Mouse (Mus musculus): Measurements from ENCODE around the gene Cnih3. TPM values are rescaled to one million over a fixed set of nuclear protein-coding genes. Genes with fewer than 3 reads are reported as not detected.

Cnih3 gene
- total RNA-seq, 2 experiments from 2014 or later, result 64.2 to 66.6 TPM

GRCm38 (mm10) chr1:181393250-181394149 lies 41.1 kb downstream of the Cnih3 start:
- peak; percentile 48 to 69 for DNase-seq (ENCODE audit: extremely low spot score in 1 of 2, low spot score in 1 of 2)

- no peak for DNase-seq (ENCODE audit: extremely low spot score in 1 of 2, low spot score in 1 of 2)
These were observed 42.9 kb downstream of the Cnih3 start for GRCm38 (mm10) chr1:181395234-181395828.

- DNase-seq (ENCODE audit: extremely low spot score in 1 of 2, low spot score in 1 of 2), result no peak
These were observed 46.8 kb downstream of the Cnih3 start for GRCm38 (mm10) chr1:181399179-181399578.

DNA sequence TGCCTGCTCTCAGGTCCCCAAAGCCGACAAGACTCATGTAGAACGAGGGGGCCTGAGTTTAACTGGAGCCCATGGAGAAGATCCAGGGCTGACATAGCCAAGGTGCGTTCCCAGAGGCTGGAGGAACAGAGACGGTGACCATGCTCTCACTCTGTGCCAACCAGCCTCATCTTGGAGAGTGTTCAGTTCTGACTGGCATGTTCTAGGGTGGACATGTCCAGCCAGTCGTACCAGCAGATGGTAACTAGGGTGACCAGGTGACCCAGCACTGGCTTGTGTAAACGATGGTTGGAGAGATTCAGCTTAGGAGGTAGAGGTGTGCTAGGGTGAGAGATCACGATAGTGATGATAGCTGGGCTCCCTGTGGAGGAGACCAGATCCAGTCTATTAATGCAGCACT lies 50.6 kb downstream of the Cnih3 start:
- no peak for DNase-seq (ENCODE audit: extremely low spot score in 1 of 2, low spot score in 1 of 2)

DNA sequence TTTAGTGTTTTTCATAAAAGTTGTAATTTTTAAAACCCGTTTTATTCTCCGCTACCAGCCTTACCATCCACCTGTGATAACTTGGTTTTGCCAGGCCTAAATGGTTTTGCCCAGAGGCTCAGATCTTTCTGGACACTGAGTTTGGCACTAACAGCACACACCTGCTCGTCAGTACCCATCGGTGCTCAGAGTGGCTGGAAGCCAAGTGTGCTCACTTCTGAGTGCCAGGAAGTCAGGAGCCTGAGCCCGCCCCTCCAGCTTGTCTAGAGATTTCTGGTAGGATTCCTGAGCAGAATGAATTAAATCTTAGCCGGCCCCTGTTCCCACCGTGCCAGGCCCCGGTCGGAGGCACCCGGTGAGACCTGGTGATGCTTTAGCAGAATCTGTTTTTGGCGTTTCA lies 54.9 kb downstream of the Cnih3 start:
- DNase-seq (ENCODE audit: extremely low spot score in 1 of 2, low spot score in 1 of 2), result no peak

- no peak for DNase-seq (ENCODE audit: extremely low spot score in 1 of 2, low spot score in 1 of 2)
These were observed 55.9 kb downstream of the Cnih3 start for GRCm38 (mm10) chr1:181408086-181408975.

- DNase-seq (ENCODE audit: extremely low spot score in 1 of 2, low spot score in 1 of 2), result no peak
These were observed 57.3 kb downstream of the Cnih3 start for GRCm38 (mm10) chr1:181409693-181410092.

- no peak for DNase-seq (ENCODE audit: extremely low spot score in 1 of 2, low spot score in 1 of 2)
These were observed 58.3 kb downstream of the Cnih3 start for GRCm38 (mm10) chr1:181410647-181411254.

GRCm38 (mm10) chr1:181414985-181415384 lies 62.6 kb downstream of the Cnih3 start:
- DNase-seq (ENCODE audit: extremely low spot score in 1 of 2, low spot score in 1 of 2), result no peak

DNA sequence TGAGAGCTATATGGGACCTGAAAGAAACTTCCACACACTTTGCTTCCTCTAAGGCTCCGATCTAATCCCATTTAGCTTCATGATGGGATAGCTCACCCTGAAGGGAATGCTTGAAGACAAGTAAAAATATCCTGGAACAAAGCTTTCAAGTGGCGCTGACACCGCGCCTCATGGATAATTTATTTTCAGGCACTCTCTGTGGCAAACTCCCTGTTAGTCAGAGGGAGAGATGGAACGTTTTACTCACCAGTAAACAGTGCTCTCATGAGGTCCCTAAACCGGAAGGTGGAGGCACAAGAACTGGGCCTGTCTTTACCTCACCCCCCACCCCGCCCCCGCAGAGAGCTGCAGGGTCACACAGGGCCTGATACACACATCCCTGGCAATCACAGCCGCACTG lies 64.4 kb downstream of the Cnih3 start:
- no peak for DNase-seq (ENCODE audit: extremely low spot score in 1 of 2, low spot score in 1 of 2)

- no peak for DNase-seq (ENCODE audit: extremely low spot score in 1 of 2, low spot score in 1 of 2)
These were observed 65.6 kb downstream of the Cnih3 start for GRCm38 (mm10) chr1:181417937-181418523.

DNA sequence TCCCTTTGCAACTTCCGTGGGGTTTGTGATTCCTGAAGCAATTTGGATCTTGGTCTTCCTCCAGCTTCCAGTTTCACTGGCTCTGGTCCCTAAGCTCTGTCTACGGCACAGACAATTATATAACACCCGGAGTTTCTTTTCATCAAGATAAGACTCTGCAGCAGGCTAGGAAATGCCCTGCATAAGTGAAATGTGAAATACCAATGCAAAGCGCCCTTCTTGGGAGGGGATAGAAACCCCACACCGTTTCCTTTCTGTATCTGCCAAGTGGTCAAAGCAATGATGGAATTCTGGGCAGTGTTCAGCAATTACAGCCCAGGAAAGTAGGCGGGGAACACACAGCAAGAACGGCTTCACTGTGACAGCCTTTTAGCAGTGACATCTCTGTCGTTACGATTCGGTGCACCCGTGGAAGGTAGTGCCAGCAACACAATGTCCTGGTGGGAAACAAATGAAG lies 67.7 kb downstream of the Cnih3 start:
- DNase-seq (ENCODE audit: extremely low spot score in 1 of 2, low spot score in 1 of 2), result no peak

- DNase-seq (ENCODE audit: extremely low spot score in 1 of 2, low spot score in 1 of 2), result no peak
These were observed 70.4 kb downstream of the Cnih3 start for GRCm38 (mm10) chr1:181422796-181423195.

DNA sequence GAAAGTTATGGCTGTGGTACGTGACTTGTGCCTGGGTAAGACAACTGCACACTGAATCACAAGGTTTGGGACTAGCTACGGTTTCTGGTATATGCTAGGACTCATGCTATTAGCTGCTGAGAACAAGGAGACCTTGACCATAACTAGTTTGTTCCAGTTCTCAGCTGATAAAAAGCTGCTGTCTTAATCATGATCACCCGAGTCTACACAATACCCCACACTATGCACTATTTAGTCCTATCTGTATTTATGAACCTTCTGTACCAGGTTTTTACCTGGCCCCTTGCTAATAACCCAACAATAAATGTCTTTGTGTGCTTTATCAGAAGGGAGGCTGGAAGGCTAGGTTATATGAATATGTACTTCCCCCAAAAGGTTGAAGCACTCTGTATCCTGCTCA lies 72.5 kb downstream of the Cnih3 start:
- no peak for DNase-seq (ENCODE audit: extremely low spot score in 1 of 2, low spot score in 1 of 2)

DNA sequence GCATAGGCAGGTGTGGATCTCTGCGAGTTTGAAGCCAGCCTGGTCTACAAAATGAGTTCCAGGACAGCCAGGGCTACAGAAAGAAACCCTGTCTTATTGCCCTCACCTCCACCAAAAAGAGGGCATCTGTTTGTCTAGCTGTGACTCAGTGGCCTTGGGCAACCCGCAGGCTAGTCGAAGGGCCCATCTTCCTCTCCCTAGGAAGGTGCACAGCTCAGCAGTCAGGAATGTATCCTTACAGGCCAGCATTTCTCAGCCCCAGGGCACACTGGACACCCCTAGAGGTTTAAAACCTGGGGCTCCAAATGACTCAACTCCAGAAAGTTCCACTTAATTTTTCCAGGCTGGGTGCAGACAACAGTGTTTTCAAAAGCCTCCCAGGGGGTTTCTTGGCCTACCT lies 73.0 kb downstream of the Cnih3 start:
- no peak for DNase-seq (ENCODE audit: extremely low spot score in 1 of 2, low spot score in 1 of 2)

- DNase-seq (ENCODE audit: extremely low spot score in 1 of 2, low spot score in 1 of 2), result no peak
These were observed 74.0 kb downstream of the Cnih3 start for GRCm38 (mm10) chr1:181426406-181426805.

DNA sequence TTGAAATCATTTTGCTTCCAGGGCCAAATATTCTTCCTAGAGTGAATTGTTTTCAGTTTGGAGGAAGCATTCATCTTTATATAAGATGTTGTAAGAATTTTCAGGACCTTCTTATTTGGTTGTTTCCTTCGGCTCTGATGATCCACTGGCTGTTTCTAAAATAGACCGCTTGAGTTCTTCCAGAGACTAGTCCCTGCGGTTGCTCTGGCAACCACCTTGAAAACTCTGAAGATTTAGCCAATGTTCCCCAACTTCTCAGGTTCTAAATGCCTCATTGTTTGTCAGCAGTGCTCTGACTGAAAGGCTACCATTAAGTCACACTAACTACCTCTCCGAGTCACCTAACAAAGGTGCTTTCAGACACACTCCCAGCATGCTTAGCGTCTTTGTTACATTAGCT lies 80.8 kb downstream of the Cnih3 start:
- DNase-seq (ENCODE audit: extremely low spot score in 1 of 2, low spot score in 1 of 2), result no peak

GRCm38 (mm10) chr1:181435414-181435813 lies 83.0 kb downstream of the Cnih3 start:
- DNase-seq (ENCODE audit: extremely low spot score in 1 of 2, low spot score in 1 of 2), result no peak

- DNase-seq (ENCODE audit: extremely low spot score in 1 of 2, low spot score in 1 of 2), result no peak
These were observed 88.7 kb downstream of the Cnih3 start for GRCm38 (mm10) chr1:181440982-181441603.
